Mouse (Mus musculus): ENCODE results near the gene Acsf3.

DNA sequence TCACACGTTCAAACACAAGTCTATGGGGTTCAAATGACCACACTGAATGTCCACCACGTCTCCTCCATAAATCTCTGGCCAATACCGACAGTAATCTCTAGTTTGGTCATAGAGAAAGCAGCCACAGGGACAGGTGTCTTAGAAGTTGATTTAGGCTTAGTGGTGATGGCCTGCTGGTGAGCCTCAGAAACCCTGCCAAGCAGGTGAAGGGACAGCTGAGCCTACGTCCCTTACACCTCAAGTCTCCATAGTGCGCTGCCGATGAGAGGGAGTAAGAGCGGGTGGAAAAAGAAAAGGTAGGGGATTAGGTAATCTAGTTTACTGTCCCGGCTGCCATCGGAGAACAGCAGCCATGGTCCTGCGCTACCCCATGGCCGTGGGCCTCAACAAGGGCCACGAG lies 60.9 kb downstream of the Acsf3 start:
- TF ChIP-seq CTCF (IDR thresholded peaks at IDR 0.05; ENCODE audit: control insufficient read depth, insufficient read depth, insufficient replicate concordance, low read depth, low read length) = no peak
- no peak for TF ChIP-seq POLR2A (IDR thresholded peaks at IDR 0.05; ENCODE audit: control insufficient read depth, low read depth, low read length)

Measured in testis, adult 2 months (tissue).